Mouse (Mus musculus) liver, adult 2 months (tissue): ENCODE data around the gene Lrrc1. TPM values are rescaled to one million over a fixed set of nuclear protein-coding genes. Genes with fewer than 3 reads are reported as not detected.

Source experiments
- DNase-seq: peaks from one replicate; pipeline ENCODE4 v3.0.0-alpha.2; 2011; ENCODE audit warnings: low read depth, low spot score; ENCODE audit errors: extremely low read depth
- H3K27ac ChIP-seq: fragments of 200-500 bp; replicated peaks from 2 replicates; pipeline ENCODE4 v1.5.1; 2012; ENCODE audit warnings: low read depth, mild to moderate bottlenecking, control low read depth, inconsistent platforms, low read length; ENCODE audit not compliant: insufficient read depth
- H3K27me3 ChIP-seq: fragments of 200-500 bp; 2 replicates; pipeline ENCODE4 v1.6.1; 2012; ENCODE audit warnings: mild to moderate bottlenecking, moderate library complexity, low read length, inconsistent platforms; ENCODE audit not compliant: control insufficient read depth, insufficient read depth
- H3K36me3 ChIP-seq: fragments of 200-500 bp; 2 replicates; pipeline ENCODE4 v1.6.1; 2012; ENCODE audit warnings: low read length, inconsistent platforms; ENCODE audit not compliant: control insufficient read depth, insufficient read depth
- H3K4me1 ChIP-seq: fragments of 200-500 bp; 2 replicates; pipeline ENCODE4 v1.6.1; 2011; ENCODE audit warnings: low read length; ENCODE audit not compliant: control insufficient read depth, insufficient read depth
- H3K4me3 ChIP-seq: fragments of 200-500 bp; 2 replicates; pipeline ENCODE4 v1.5.1; 2011; ENCODE audit warnings: low read depth, mild to moderate bottlenecking, control low read depth, low read length, moderate library complexity; ENCODE audit not compliant: insufficient read depth
- H3K79me2 ChIP-seq: fragments of 200-500 bp; 2 replicates; pipeline ENCODE4 v1.6.1; 2012; ENCODE audit warnings: inconsistent platforms, mild to moderate bottlenecking, low read length, moderate library complexity; ENCODE audit not compliant: control insufficient read depth, insufficient read depth
- H3K9ac ChIP-seq: fragments of 200-500 bp; 2 replicates; pipeline ENCODE4 v1.6.1; 2012; ENCODE audit warnings: low read depth, mild to moderate bottlenecking, control low read depth, inconsistent platforms, low read length
- CTCF ChIP-seq: fragments of 200-500 bp; IDR thresholded peaks from 2 replicates; pipeline ENCODE4 v1.5.1; 2011; ENCODE audit warnings: low read depth, low read length, control low read depth
- POLR2A ChIP-seq: fragments of 200-500 bp; IDR thresholded peaks from 2 replicates; pipeline ENCODE4 v1.6.1; 2011; ENCODE audit warnings: low read length, control low read depth; ENCODE audit not compliant: insufficient read depth; ENCODE audit errors: extremely low read depth
- WGBS: fragments of 180-500 bp; shearing (Covaris S2); methylation state at CpG from one replicate; pipeline ENCODE4 v1.1.7; 2018; 5-methylcytosine and 5-hydroxymethylcytosine counted together
- polyA plus RNA-seq: library from polyadenylated mRNA; depleted of rRNA; stranded (reverse); fragments of >200 nt; gene quantifications from 2 replicates; pipeline ENCODE4 v1.2.3, GENCODE M21; 2012
- total RNA-seq: library from RNA; depleted of rRNA; stranded (reverse); fragments of >200 nt; gene quantifications from 2 replicates; pipeline ENCODE4 v1.2.3, GENCODE M21; 2014

Gene Lrrc1
- total and polyA plus RNA-seq, 2 experiments: 0.40 to 1.4 TPM

DNA sequence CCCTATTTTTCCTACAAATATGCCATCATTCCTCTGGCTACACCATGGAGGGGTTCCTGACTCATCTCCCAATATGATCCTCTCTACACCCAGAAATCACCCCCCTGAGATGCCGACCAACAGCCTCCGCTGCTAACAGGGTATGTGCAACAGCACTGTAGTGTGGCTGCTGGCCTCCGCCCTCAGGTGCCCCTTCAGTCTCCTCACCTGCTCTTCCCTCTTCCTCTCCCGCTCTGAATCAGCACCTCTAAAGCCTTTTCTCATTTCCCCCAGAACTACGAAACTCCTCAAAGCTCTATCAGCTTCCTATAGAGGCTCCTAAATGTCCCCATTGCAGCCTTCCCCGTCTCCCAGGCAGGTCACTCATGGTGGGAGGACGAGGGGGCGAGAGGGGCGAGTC is 5.4 kb downstream of the Lrrc1 start:
- no peak for DNase-seq
- no peaks in the 10 kb centered on the region for H3K79me2 ChIP-seq
- WGBS: 95% methylated on average over 9 of the region's 9 CpGs
- TF ChIP-seq POLR2A (no peak), CTCF (no peak)
- H3K4me1 ChIP-seq: no peaks in the 10 kb centered on the region; the same call in 1 of the 2 replicates
- H3K36me3 ChIP-seq: no peaks in the 10 kb centered on the region
- H3K4me3 ChIP-seq: no peak overlapping the region
- no peaks in the 10 kb centered on the region for H3K27me3 ChIP-seq
- no peak overlapping the region for H3K9ac ChIP-seq
- no peak overlapping the region for H3K27ac ChIP-seq

GRCm38 (mm10) chr9:77537357-77537756 is 7.3 kb downstream of the Lrrc1 start:
- Histone ChIP-seq H3K27me3 (no peaks in the 10 kb centered on the region), H3K36me3 (no peaks in the 10 kb centered on the region), H3K4me3 (no peak overlapping the region), H3K4me1 (no peaks in the 10 kb centered on the region; the same call in 1 of the 2 replicates), H3K27ac (no peak overlapping the region), H3K9ac (no peak overlapping the region), H3K79me2 (no peaks in the 10 kb centered on the region)
- TF ChIP-seq POLR2A (no peak), CTCF (no peak)
- 82% methylated on average over 10 of the region's 10 CpGs for whole genome bisulfite sequencing
- no peak for DNase-seq

DNA sequence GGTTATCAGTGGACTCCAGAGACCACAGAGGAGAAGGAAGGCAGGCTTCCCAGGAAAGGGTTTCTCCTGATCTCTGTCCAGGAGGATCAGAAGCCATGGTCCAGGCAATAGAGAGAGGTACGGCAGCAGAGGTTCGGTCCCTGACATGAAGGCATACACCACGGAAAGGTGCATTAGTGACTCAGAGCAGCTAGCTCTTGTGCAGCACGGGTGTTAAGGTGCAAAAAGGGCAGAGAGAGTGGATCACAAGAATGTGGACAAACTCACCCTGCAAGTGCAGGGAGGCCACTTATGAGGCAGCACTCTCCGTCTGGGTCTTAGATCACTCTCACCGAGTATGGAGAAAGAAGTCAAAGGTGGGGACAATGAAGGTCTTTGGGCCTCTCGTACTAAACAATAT is 7.8 kb downstream of the Lrrc1 start:
- Histone ChIP-seq H3K36me3 (no peaks in the 10 kb centered on the region), H3K27me3 (no peaks in the 10 kb centered on the region), H3K4me3 (no peak overlapping the region), H3K79me2 (no peaks in the 10 kb centered on the region), H3K27ac (no peak overlapping the region), H3K4me1 (no peaks in the 10 kb centered on the region; the same call in 1 of the 2 replicates), H3K9ac (no peak overlapping the region)
- no peak for DNase-seq
- TF ChIP-seq POLR2A: no peak
- no peak for TF ChIP-seq CTCF
- 76% methylated on average over 7 of the region's 7 CpGs for WGBS

GRCm38 (mm10) chr9:77536286-77536685 is 8.4 kb downstream of the Lrrc1 start:
- no peak overlapping the region for H3K27ac ChIP-seq

DNA sequence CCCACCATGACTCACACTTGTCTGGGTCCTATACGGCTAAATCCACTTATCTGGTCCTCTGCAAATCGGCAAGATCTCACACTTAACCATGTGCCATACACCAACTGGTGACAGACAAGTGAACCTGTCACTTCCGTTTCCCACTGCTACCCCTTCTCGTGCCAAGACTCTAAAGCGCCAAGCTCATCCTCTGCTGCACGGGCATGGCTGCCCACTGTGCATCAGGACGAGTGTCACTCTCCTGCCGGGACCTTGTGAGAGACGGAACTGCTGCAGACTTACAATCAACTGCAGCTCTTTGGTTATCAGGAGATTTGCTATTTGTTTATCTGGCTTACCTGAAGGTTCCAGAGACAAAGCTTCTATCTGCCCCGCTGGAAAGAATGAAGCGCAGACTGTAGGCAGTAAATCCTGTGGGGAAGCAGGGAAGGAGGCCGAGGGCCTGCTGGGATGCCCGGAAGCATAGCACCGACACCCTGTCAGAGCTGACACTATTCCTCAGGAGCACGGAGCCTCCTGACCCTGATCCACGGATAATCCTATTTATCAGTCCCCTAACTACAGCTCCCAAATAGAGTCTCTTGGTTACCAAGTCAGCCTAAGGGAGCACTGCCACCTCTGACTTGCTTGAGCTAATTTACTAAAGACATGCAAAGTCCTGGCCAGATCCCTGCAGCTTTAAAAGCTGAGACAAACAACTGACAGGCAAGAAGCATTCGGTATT is 9.5 kb downstream of the Lrrc1 start:
- H3K4me3 ChIP-seq: no peak overlapping the region
- H3K36me3 ChIP-seq: no peaks in the 10 kb centered on the region
- H3K27ac ChIP-seq: no peak overlapping the region
- DNase-seq: no peak
- H3K4me1 ChIP-seq: no peaks in the 10 kb centered on the region; the same call in 1 of the 2 replicates
- TF ChIP-seq POLR2A (no peak), CTCF (no peak)
- H3K27me3 ChIP-seq: no peaks in the 10 kb centered on the region
- no peak overlapping the region for H3K9ac ChIP-seq
- 64% methylated on average over 17 of the region's 17 CpGs for WGBS
- H3K79me2 ChIP-seq: no peaks in the 10 kb centered on the region

More at GRCm38 (mm10) chr9:77536286-77536685, 8.4 kb downstream of the Lrrc1 start:
- H3K27me3 ChIP-seq: no peaks in the 10 kb centered on the region
- no peak overlapping the region for H3K9ac ChIP-seq
- DNase-seq: no peak
- WGBS: 75% methylated on average over 6 of the region's 6 CpGs
- no peaks in the 10 kb centered on the region for H3K79me2 ChIP-seq
- no peak overlapping the region for H3K4me3 ChIP-seq
- no peaks in the 10 kb centered on the region for H3K36me3 ChIP-seq
- TF ChIP-seq CTCF: no peak
- TF ChIP-seq POLR2A: no peak
- H3K4me1 ChIP-seq: no peaks in the 10 kb centered on the region; the same call in 1 of the 2 replicates

- Histone ChIP-seq H3K27ac (no peak overlapping the region), H3K27me3 (no peaks in the 10 kb centered on the region), H3K4me3 (no peak overlapping the region), H3K79me2 (no peaks in the 10 kb centered on the region), H3K9ac (no peak overlapping the region), H3K36me3 (no peaks in the 10 kb centered on the region), H3K4me1 (no peaks in the 10 kb centered on the region; the same call in 1 of the 2 replicates)
- no peak for DNase-seq
- 89% methylated on average over 5 of the region's 5 CpGs for WGBS
- TF ChIP-seq CTCF (no peak), POLR2A (no peak)
Measured at GRCm38 (mm10) chr9:77528379-77529041, 16.2 kb downstream of the Lrrc1 start.
